Mouse (Mus musculus) midbrain, embryonic 16.5 days (tissue): ENCODE data around the gene Trim46. TPM values are rescaled to one million over a fixed set of nuclear protein-coding genes. Genes with fewer than 3 reads are reported as not detected.

ENCODE experiments used
- ATAC-seq: fragments of 200-750 bp; cut with Nextera tagmentation; 2 replicates; pipeline ENCODE4 v1.8.0; 2017; ENCODE audit warnings: moderate TSS enrichment
- H3K27ac ChIP-seq: fragments of 300-500 bp; sonication (generic); 2 replicates; pipeline ENCODE4 v1.5.1; 2014; ENCODE audit warnings: mild to moderate bottlenecking, low read length, mixed read lengths
- H3K27me3 ChIP-seq: fragments of 300-500 bp; sonication (generic); 2 replicates; pipeline ENCODE4 v1.6.1; 2014; ENCODE audit warnings: low read depth, low read length, mixed read lengths; ENCODE audit not compliant: control insufficient read depth, insufficient read depth
- H3K36me3 ChIP-seq: fragments of 300-500 bp; sonication (generic); 2 replicates; pipeline ENCODE4 v1.6.1; 2014; ENCODE audit warnings: mild to moderate bottlenecking, low read length, moderate library complexity, mixed read lengths; ENCODE audit not compliant: control insufficient read depth, insufficient read depth
- H3K4me1 ChIP-seq: fragments of 300-500 bp; sonication (generic); 2 replicates; pipeline ENCODE4 v1.6.1; 2014; ENCODE audit warnings: mild to moderate bottlenecking, low read length, mixed read lengths; ENCODE audit not compliant: control insufficient read depth, insufficient read depth
- H3K4me2 ChIP-seq: fragments of 300-500 bp; sonication (generic); 2 replicates; pipeline ENCODE4 v1.6.1; 2014; ENCODE audit warnings: mild to moderate bottlenecking, low read length, mixed read lengths
- H3K4me3 ChIP-seq: fragments of 300-500 bp; sonication (generic); 2 replicates; pipeline ENCODE4 v1.5.1; 2014; ENCODE audit warnings: low read depth, mild to moderate bottlenecking, low read length, moderate library complexity, mixed read lengths
- H3K9ac ChIP-seq: fragments of 300-500 bp; sonication (generic); 2 replicates; pipeline ENCODE4 v1.6.1; 2014; ENCODE audit warnings: low read depth, low read length, mixed read lengths
- H3K9me3 ChIP-seq: fragments of 300-500 bp; sonication (generic); replicated peaks from 2 replicates; pipeline ENCODE4 v1.6.1; 2014; ENCODE audit warnings: mild to moderate bottlenecking, low read length, mixed read lengths; ENCODE audit not compliant: control insufficient read depth, poor library complexity, severe bottlenecking
- WGBS: fragments of 180-500 bp; shearing (Covaris S2); extraction: QIAGEN DNeasy Blood & Tissue Kit; methylation state at CpG from one replicate; pipeline ENCODE4 v1.1.7; 2014; 5-methylcytosine and 5-hydroxymethylcytosine counted together
- polyA plus RNA-seq: library from polyadenylated mRNA; unstranded; fragments of >200 nt; fragmentation: Nextera tagmentation; extraction: Ambion mirVana; gene quantifications from 2 replicates; pipeline ENCODE4 v1.2.1, GENCODE M21; 2015

Trim46 gene
- polyA plus RNA-seq, 1 experiment from 2014 or later = 91.2 TPM

- peaks cover 26% of the 10 kb centered on the region for H3K36me3 ChIP-seq
- H3K4me1 ChIP-seq = peaks cover 16% of the 10 kb centered on the region
- H3K27me3 ChIP-seq = no peaks in the 10 kb centered on the region
- no peak overlapping the region for H3K4me2 ChIP-seq
- H3K27ac ChIP-seq = no peak overlapping the region
- no peaks in the 10 kb centered on the region for H3K9me3 ChIP-seq
- no peak overlapping the region for H3K9ac ChIP-seq
- 90% methylated on average over 7 of the region's 7 CpGs for WGBS
- no peak for ATAC-seq
- H3K4me3 ChIP-seq = no peak overlapping the region
Observed at GRCm38 (mm10) chr3:89210731-89211130, 35.4 kb downstream of the Trim46 start.

DNA sequence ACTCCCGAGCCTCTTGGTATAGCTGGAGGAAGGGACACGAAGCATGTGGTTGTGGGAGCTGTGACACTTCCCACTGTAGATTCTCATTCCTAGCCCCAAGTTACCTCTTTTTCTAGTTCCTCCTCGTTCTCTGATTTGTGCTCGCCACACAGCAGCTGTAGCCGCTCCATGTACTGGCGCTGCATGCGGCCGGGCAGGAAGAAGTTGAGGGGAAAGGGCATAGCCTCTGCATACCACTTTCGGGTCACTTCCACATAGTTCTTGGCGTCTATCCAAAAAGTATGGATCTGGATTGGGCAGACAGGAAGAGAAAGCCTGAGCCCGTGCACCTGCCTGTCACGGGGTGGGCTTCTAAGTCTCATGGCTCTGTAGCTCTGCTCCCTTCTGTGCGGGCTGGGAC lies 35.9 kb downstream of the Trim46 start:
- ATAC-seq = no peak
- Histone ChIP-seq H3K9me3 (no peaks in the 10 kb centered on the region), H3K36me3 (peaks cover 31% of the 10 kb centered on the region), H3K4me3 (no peak overlapping the region), H3K27me3 (no peaks in the 10 kb centered on the region), H3K27ac (no peak overlapping the region), H3K9ac (no peak overlapping the region), H3K4me2 (no peak overlapping the region), H3K4me1 (peaks cover 10% of the 10 kb centered on the region)
- WGBS = 86% methylated on average over 13 of the region's 13 CpGs

GRCm38 (mm10) chr3:89209731-89210130 lies 36.4 kb downstream of the Trim46 start:
- H3K4me1 ChIP-seq = peaks cover 8% of the 10 kb centered on the region
- no peaks in the 10 kb centered on the region for H3K27me3 ChIP-seq
- H3K9me3 ChIP-seq = no peaks in the 10 kb centered on the region
- no peak overlapping the region for H3K27ac ChIP-seq
- H3K4me3 ChIP-seq = no peak overlapping the region
- H3K9ac ChIP-seq = no peak overlapping the region
- H3K36me3 ChIP-seq = peaks cover 35% of the 10 kb centered on the region
- H3K4me2 ChIP-seq = no peak overlapping the region
- ATAC-seq = no peak
- 89% methylated on average over 7 of the region's 7 CpGs for WGBS

GRCm38 (mm10) chr3:89208736-89209135 lies 37.4 kb downstream of the Trim46 start:
- WGBS = 87% methylated on average over 6 of the region's 6 CpGs
- H3K9me3 ChIP-seq = no peaks in the 10 kb centered on the region
- H3K4me1 ChIP-seq = peaks cover 7% of the 10 kb centered on the region
- H3K4me2 ChIP-seq = no peak overlapping the region
- H3K27ac ChIP-seq = no peak overlapping the region
- H3K36me3 ChIP-seq = peaks cover 39% of the 10 kb centered on the region
- no peak overlapping the region for H3K4me3 ChIP-seq
- no peak overlapping the region for H3K9ac ChIP-seq
- ATAC-seq = no peak
- no peaks in the 10 kb centered on the region for H3K27me3 ChIP-seq

DNA sequence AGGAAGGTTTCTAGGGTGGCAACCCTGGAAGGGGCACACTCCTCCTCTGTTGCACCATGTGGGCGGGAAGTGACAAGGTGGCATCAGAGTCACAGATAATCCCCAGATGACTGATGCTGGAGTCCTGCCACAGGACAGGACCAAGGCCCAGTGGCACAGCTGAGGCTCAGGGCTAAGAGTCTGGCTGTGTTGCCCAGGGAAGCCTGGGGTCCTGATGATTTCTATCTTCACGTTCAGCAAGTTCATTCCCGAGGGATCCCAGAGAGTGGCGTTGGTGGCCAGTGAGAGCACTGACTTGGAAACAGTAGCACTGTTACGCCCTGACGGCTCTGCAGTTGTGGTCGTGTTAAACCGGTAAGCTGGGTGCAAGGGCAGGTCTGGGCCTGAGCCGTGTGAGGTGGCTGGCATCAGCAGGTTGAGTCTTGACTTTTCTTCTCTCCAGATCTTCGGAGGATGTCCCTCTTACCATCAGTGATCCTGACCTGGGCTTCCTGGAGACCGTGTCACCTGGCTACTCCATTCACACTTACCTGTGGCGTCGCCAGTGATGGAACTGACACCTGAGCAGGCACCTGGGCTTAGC lies 37.9 kb downstream of the Trim46 start:
- Histone ChIP-seq H3K4me2 (no peak overlapping the region), H3K4me1 (peaks cover 10% of the 10 kb centered on the region), H3K4me3 (no peak overlapping the region), H3K9ac (no peak overlapping the region), H3K9me3 (no peaks in the 10 kb centered on the region), H3K36me3 (peaks cover 39% of the 10 kb centered on the region), H3K27me3 (no peaks in the 10 kb centered on the region), H3K27ac (no peak overlapping the region)
- ATAC-seq = no peak
- WGBS = 93% methylated on average over 13 of the region's 13 CpGs

DNA sequence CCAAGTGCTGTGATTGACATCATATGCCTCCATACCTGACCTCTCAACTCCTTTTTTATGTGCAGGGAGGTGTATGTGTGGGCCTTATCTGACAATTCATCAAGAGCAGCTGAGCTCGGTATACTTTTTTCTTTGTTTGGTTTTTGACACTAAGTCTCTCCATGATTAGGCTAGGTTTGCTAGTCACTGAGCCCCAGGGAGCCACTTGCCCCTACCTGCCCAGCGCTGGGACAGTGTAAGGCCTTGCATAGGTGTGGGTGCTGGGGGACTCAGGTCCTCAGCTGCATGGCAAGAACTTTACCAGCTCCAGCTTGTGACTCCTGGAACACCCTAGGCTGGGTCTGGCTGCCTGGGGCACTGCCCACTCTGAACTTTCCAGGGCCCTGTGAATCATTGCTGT lies 39.4 kb downstream of the Trim46 start:
- Histone ChIP-seq H3K9ac (no peak overlapping the region), H3K27me3 (no peaks in the 10 kb centered on the region), H3K4me1 (peaks cover 5% of the 10 kb centered on the region), H3K27ac (no peak overlapping the region), H3K9me3 (no peaks in the 10 kb centered on the region), H3K4me3 (no peak overlapping the region), H3K36me3 (peaks cover 39% of the 10 kb centered on the region), H3K4me2 (no peak overlapping the region)
- no peak for ATAC-seq
- whole genome bisulfite sequencing = 93% methylated on average over 2 of the region's 2 CpGs

DNA sequence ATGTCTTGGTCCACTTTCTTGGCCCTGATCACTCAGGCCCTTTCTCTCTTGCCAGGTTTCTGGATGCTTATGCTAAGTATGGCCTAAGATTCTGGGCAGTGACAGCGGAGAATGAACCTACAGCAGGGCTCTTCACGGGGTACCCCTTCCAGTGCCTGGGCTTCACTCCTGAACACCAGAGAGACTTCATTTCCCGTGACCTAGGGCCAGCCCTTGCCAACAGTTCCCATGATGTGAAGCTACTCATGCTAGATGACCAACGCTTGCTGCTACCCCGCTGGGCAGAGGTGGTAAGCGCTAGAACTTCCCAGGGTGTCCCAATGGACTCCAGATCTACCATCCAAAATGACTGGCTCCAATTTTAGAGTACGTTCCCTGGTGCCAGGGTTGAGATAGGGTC lies 40.0 kb downstream of the Trim46 start:
- H3K36me3 ChIP-seq = peaks cover 39% of the 10 kb centered on the region
- peaks cover 5% of the 10 kb centered on the region for H3K4me1 ChIP-seq
- no peak overlapping the region for H3K27ac ChIP-seq
- H3K9ac ChIP-seq = no peak overlapping the region
- H3K9me3 ChIP-seq = no peaks in the 10 kb centered on the region
- H3K27me3 ChIP-seq = no peaks in the 10 kb centered on the region
- no peak overlapping the region for H3K4me3 ChIP-seq
- 92% methylated on average over 7 of the region's 7 CpGs for WGBS
- no peak for ATAC-seq
- H3K4me2 ChIP-seq = no peak overlapping the region

DNA sequence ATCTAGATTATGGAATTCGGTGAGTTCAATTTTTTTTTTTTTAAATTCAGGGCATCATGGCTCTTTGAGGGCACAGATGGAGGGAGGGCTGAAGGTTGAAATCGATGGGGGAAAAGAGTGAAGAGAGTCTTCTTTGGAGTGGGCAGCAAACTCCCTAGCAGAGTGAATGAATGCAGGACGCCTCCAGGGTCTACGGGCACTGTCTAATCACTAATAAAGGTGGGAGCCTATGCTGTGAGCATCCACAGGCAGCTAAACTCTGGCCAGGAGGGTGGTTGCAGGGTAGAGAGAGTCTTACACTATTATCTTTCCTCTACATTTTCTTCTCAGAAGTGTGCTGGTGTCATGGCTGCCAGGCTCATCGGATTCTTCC lies 43.0 kb downstream of the Trim46 start:
- peaks cover 25% of the 10 kb centered on the region for H3K36me3 ChIP-seq
- H3K27ac ChIP-seq = peak overlapping the region; percentile 67
- 42% methylated on average over 5 of the region's 5 CpGs for whole genome bisulfite sequencing
- no peaks in the 10 kb centered on the region for H3K9me3 ChIP-seq
- H3K4me3 ChIP-seq = peak overlapping the region; percentile 64
- peak overlapping the region; percentile 87 for H3K4me2 ChIP-seq
- H3K9ac ChIP-seq = peak overlapping the region; percentile 73
- H3K4me1 ChIP-seq = peaks cover 5% of the 10 kb centered on the region
- H3K27me3 ChIP-seq = no peaks in the 10 kb centered on the region
- ATAC-seq = peak; percentile 55; the same call in 1 of the 2 replicates

GRCm38 (mm10) chr3:89202253-89203141 lies 43.6 kb downstream of the Trim46 start, which contains the start of gene Gba:
TSS of gene Gba (plus strand) at chr3:89202928.
- 26% methylated on average over 13 of the region's 13 CpGs for WGBS
- peak within 1 kb of the TSS; percentile 73 for H3K27ac ChIP-seq
- peak within 1 kb of the TSS; percentile 64 for H3K4me3 ChIP-seq
- no peaks in the 10 kb centered on the region for H3K9me3 ChIP-seq
- H3K36me3 ChIP-seq = peaks cover 19% of the 10 kb centered on the region
- peaks cover 5% of the 10 kb centered on the region for H3K4me1 ChIP-seq
- ATAC-seq = peak; percentile 83
- peak within 1 kb of the TSS; percentile 87 for H3K4me2 ChIP-seq
- H3K9ac ChIP-seq = peak within 1 kb of the TSS; percentile 73
- no peaks in the 10 kb centered on the region for H3K27me3 ChIP-seq
